Comparison of ENCODE assay signal across 29 mouse cellular contexts in the genomic region with DNA sequence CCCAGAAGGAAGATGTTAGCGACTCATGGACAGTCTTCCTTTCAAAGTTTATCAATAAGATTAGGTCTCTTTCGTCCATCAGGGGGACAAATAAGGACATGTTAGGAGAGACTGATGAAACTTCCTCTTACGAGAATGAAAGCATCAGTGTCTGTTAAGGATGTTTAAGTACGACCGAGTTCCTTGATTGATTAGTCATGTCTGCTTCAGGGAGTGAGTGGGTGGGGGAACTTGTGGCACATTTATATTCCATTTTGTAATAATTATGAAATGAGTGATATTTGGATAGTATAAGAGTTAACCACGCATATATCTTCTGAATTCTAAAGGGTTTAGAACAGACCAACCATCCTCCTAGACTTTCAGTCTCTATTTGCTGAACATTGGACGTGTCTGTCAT. TPM values are rescaled to one million over a fixed set of nuclear protein-coding genes. Genes with fewer than 3 reads are reported as not detected.
A peak's percentile ranks its signal among the peaks of the same experiment; 100 is the strongest.
DNase-seq lines count a peak whose midpoint lies in the region; ATAC-seq lines count a peak whose summit lies in the region.
"Had no signal": no experiment of that assay in that cellular context is flagged by ENCODE, and none has a peak within 500 bp of the region (broad histone marks: within the 10 kb centered on the region; RNA-seq: fewer than 3 reads in every experiment).

No protein-coding gene starts in this region.

- no peaks in the 10 kb centered on the region for H3K9me3 ChIP-seq in hindbrain, embryonic 10.5 days
- no peaks in the 10 kb centered on the region for H3K9me3 ChIP-seq in midbrain, embryonic 15.5 days
- H3K9me3 ChIP-seq: embryonic facial prominence, embryonic 10.5 days; embryonic facial prominence, embryonic 15.5 days; forebrain, embryonic 15.5 days; midbrain, embryonic 12.5 days; stomach, embryonic 15.5 days had no signal

- H3K27ac ChIP-seq in hindbrain, embryonic 10.5 days = no peak overlapping the region
- no peak overlapping the region for H3K27ac ChIP-seq in midbrain, embryonic 15.5 days
- H3K27ac ChIP-seq: embryonic facial prominence, embryonic 10.5 days; embryonic facial prominence, embryonic 15.5 days; forebrain, embryonic 15.5 days; hindbrain, postnatal 0 days; liver, embryonic 14.5 days; midbrain, embryonic 12.5 days; stomach, embryonic 15.5 days had no signal

- peak; percentile 19 for DNase-seq in lung, postnatal 36 days
- no peak for DNase-seq in lung, postnatal 4 days
- no peak for DNase-seq in spleen, adult 18-20 months
- DNase-seq in hindbrain, embryonic 10.5 days (ENCODE audit: low spot score) = no peak
- DNase-seq in neural tube, embryonic 10.5 days (ENCODE audit: extremely low spot score, low spot score) = no peak
- DNase-seq: adrenal gland, adult 2 months; adrenal gland, postnatal 36 days; cerebellum, adult 18-20 months; cerebellum, postnatal 10 days; heart, postnatal 14 days; kidney, adult 9 months; kidney, postnatal 25 days; liver; lung, adult 2 months; lung, postnatal 10 days; right cerebral cortex, adult 18-20 months; right cerebral cortex, postnatal 4 days had no signal

- ATAC-seq in activated CD4-positive, CD25-positive, alpha-beta regulatory T cell, adult 4 months = peak; percentile 81
- peak; percentile 85 for ATAC-seq in inflammation-experienced regulatory T-cells, adult 6 months
- no peak for ATAC-seq in midbrain, embryonic 15.5 days (replicated peaks)
- ATAC-seq: forebrain, embryonic 15.5 days; hindbrain, postnatal 0 days; intestine, postnatal 0 days had no signal

- H3K9ac ChIP-seq in midbrain, embryonic 15.5 days = no peak overlapping the region
- H3K9ac ChIP-seq: embryonic facial prominence, embryonic 15.5 days; forebrain, embryonic 15.5 days; liver, embryonic 14.5 days; midbrain, embryonic 12.5 days; stomach, embryonic 15.5 days had no signal

- H3K4me3 ChIP-seq in hindbrain, embryonic 10.5 days = no peak overlapping the region
- H3K4me3 ChIP-seq in midbrain, embryonic 15.5 days = no peak overlapping the region
- H3K4me3 ChIP-seq: embryonic facial prominence, embryonic 10.5 days; embryonic facial prominence, embryonic 15.5 days; forebrain, embryonic 15.5 days; megakaryocyte, embryonic 14.5 days; midbrain, embryonic 12.5 days; stomach, embryonic 15.5 days had no signal

- peaks cover 7% of the 10 kb centered on the region; the same call in 1 of the 2 replicates for H3K4me1 ChIP-seq in hindbrain, embryonic 10.5 days (replicated peaks)
- 0 out of 2 replicates have a peak, but pooled peaks cover 3% of the 10 kb centered on the region for H3K4me1 ChIP-seq in midbrain, embryonic 15.5 days
- H3K4me1 ChIP-seq: embryonic facial prominence, embryonic 10.5 days; embryonic facial prominence, embryonic 15.5 days; forebrain, embryonic 15.5 days; midbrain, embryonic 12.5 days; stomach, embryonic 15.5 days had no signal

- no peaks in the 10 kb centered on the region for H3K27me3 ChIP-seq in hindbrain, embryonic 10.5 days (ENCODE audit: insufficient read depth, poor library complexity, severe bottlenecking)
- H3K27me3 ChIP-seq in midbrain, embryonic 15.5 days (replicated peaks) = no peaks in the 10 kb centered on the region
- H3K27me3 ChIP-seq: embryonic facial prominence, embryonic 15.5 days; forebrain, embryonic 15.5 days; midbrain, embryonic 12.5 days; stomach, embryonic 15.5 days had no signal

- WGBS in hindbrain, embryonic 10.5 days = 89% methylated on average over 7 of the region's 7 CpGs
- 88% methylated on average over 7 of the region's 7 CpGs for WGBS in midbrain, embryonic 15.5 days

- no peaks in the 10 kb centered on the region for H3K36me3 ChIP-seq in hindbrain, embryonic 10.5 days
- no peaks in the 10 kb centered on the region for H3K36me3 ChIP-seq in midbrain, embryonic 15.5 days (replicated peaks)
- H3K36me3 ChIP-seq: embryonic facial prominence, embryonic 10.5 days; embryonic facial prominence, embryonic 15.5 days; forebrain, embryonic 15.5 days; midbrain, embryonic 12.5 days; stomach, embryonic 15.5 days had no signal

- H3K4me2 ChIP-seq in midbrain, embryonic 15.5 days = no peak overlapping the region
- H3K4me2 ChIP-seq: embryonic facial prominence, embryonic 15.5 days; forebrain, embryonic 15.5 days; midbrain, embryonic 12.5 days; stomach, embryonic 15.5 days had no signal

RNA-seq across cellular contexts. Expression of a gene that starts 22.5 kb away (rescaled TPM):
- 10 to 100 TPM; 42.4 to 46.4 TPM for polyA plus RNA-seq in activated CD4-positive, CD25-positive, alpha-beta regulatory T cell, adult 4 months (2017; shearing (Covaris generic))
- 10 to 100 TPM; 28.4 to 78.0 (median 56.4) TPM for polyA plus RNA-seq in inflammation-experienced regulatory T-cells, adult 6 months (2017; shearing (Covaris generic))
- polyA plus RNA-seq in hindbrain, embryonic 10.5 days (2016; fragmentation: Nextera tagmentation; extraction: Ambion mirVana) = 11.7 and 14.2 TPM in 2 replicates
- 19.0 and 19.5 TPM in 2 replicates for polyA plus RNA-seq in midbrain, embryonic 15.5 days (2015; fragmentation: Nextera tagmentation; extraction: Ambion mirVana)
